Mouse (Mus musculus) retina, adult 2 months (tissue): ENCODE data around the gene Bphl.
"Not testable (repeated sequence)": the region's sequence is repeated elsewhere in the genome, so short reads cannot be mapped to it uniquely, and the experiment has no call there.

ENCODE experiments used
- DNase-seq: peaks from one replicate; pipeline ENCODE4 v3.0.0-alpha.2; 2012; ENCODE audit warnings: low read depth, low spot score

Bphl gene

DNA sequence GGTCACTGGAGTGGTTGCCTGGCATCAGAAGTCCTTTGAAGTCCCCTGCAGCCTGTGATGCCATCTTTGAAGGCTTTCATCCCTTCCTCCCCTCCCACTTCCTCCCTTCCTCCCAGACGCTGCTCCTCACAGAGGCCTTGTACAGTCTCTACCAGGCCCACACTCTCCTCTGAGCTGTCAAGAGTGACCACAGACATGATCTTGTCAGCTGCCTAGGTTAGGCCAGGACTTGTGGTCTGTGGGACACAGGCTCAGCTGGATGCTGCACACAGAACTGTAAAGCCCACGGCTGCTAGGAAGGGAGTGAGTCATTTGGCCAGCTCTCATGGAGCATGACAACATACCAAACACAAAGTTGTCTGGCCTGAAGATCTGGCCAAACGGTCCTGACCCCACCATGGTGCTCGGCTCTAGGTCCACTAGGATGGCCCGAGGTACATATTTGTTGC, 50.8 kb downstream of the Bphl start:
- not testable (repeated sequence) for DNase-seq

DNA sequence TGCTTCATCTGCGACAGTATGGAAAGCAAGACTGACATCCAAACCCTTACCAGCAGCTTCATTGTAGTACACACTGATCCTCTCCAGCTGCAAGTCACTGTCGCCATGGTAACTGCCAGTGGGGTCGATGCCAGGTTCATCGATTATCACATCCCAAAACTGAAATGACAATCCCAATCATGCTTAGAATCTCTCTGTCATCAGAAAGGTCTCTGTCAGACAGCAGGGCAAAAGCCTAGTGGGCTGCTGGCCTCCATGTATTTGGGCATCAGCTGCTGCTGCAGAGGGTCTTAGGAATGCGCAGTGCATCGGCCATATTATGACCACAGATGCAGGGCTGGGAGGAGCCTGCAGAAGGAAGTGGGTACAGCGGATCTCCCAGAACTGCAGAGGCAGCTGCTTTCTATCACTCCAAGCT, 51.5 kb downstream of the Bphl start:
- DNase-seq: no peak

DNA sequence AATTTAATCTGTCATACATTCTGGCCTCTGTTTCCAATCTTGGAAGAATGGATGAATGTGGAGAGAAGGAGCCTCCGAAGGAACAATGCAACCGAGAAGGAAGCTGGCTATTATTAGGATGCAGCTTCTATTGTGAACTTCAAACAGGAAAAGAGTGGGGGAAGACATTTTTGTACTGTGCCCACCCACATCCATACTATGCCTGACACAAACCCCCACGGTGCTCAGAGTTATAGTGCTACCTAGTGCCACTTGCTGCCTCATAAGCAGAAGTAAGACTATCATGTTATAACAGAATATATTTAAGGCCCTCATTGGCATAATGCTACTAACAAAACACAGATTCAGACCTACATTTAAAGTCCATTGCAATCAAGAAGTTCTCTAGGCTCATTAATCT, 52.0 kb downstream of the Bphl start:
- no peak for DNase-seq

GRCm38 (mm10) chr13:34095542-34096435, 58.4 kb downstream of the Bphl start:
- DNase-seq: no peak

GRCm38 (mm10) chr13:34096455-34096854, 59.1 kb downstream of the Bphl start:
- no peak for DNase-seq

- no peak for DNase-seq
Observed at GRCm38 (mm10) chr13:34097086-34097485, 59.7 kb downstream of the Bphl start.

- DNase-seq: no peak
Observed at GRCm38 (mm10) chr13:34100733-34101132, 63.3 kb downstream of the Bphl start.

GRCm38 (mm10) chr13:34101247-34101646, 63.9 kb downstream of the Bphl start:
- no peak for DNase-seq

DNA sequence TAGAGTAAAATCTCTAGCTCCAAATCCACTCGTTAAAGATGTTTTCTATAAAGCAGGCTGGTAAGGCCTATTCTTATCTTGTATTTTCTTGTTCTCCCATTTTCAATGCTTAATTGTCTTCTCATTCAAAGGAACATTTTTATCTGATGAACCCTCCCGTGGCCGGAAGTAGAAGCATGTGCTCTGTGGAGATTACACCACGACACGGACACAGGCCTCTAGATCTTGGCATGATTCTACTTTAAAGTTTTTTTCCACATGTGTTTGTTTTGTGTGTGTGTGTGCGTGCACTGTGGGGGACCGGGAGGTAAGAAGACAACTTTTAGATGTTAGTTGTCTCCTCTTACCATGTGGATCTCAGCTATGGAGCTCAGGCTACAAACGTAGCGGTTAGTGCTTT, 64.5 kb downstream of the Bphl start:
- no peak for DNase-seq

GRCm38 (mm10) chr13:34105364-34105763, 68.0 kb downstream of the Bphl start:
- no peak for DNase-seq

DNA sequence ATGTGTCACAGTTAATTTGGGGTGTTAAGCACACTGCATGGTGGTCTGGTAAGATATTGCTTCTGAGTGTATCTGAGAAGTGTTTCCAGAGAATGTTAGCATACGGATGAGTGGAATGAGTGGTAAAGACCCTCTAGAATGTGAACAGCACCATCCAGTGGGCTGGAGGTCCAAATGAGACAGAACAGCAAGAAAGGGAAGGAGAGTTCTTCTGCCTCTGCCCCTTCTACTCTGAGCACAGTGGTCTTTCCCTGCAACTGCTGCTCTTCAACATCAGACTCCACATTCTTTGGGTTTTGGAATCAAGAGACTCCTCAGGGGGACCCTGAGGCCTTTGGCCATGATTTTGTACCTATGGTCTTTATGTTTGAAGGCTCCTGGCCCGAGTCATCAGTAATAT, 68.9 kb downstream of the Bphl start:
- DNase-seq: no peak

DNA sequence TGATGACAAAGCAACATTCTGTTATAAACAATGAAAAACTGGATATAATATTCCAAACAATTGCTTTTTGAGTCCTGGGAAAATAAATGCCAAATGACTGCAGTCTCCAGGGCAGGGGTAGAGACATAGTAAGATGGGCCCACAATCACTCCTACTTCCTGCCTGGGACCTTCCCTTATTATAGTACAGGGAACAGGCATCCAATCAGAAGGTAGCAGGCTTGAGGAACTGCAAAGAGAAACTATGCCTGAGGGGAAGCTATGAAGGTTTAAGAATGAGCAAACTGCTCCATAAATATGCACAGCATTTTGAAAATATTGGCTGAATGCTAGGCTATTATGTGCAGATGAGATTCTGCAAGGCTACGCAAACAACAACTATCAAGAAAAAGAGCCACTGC, 69.6 kb downstream of the Bphl start:
- no peak for DNase-seq

- no peak for DNase-seq
Observed at GRCm38 (mm10) chr13:34109035-34109676, 71.8 kb downstream of the Bphl start.

DNA sequence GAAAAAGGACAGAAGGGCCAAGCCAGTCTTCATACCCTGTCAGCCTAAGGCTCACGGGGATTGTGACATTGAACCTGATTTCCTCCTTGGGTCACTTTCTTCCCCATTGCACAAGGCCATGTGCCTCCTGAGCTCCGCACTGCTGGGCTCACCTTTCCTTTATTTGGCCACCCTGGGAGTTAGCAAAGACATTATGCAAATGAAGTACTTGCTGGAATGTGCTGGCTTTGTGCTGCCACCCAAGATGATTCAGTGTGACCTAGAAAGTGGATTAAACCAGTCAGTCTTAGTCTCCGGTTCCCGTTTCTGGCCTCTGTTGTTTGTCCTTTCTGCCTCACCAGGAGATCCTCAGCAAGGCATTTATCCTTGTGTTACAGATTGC, 72.3 kb downstream of the Bphl start:
- DNase-seq: no peak

- no peak for DNase-seq
Observed at GRCm38 (mm10) chr13:34111019-34111418, 73.6 kb downstream of the Bphl start.

GRCm38 (mm10) chr13:34111878-34112277, 74.5 kb downstream of the Bphl start:
- DNase-seq: no peak

DNA sequence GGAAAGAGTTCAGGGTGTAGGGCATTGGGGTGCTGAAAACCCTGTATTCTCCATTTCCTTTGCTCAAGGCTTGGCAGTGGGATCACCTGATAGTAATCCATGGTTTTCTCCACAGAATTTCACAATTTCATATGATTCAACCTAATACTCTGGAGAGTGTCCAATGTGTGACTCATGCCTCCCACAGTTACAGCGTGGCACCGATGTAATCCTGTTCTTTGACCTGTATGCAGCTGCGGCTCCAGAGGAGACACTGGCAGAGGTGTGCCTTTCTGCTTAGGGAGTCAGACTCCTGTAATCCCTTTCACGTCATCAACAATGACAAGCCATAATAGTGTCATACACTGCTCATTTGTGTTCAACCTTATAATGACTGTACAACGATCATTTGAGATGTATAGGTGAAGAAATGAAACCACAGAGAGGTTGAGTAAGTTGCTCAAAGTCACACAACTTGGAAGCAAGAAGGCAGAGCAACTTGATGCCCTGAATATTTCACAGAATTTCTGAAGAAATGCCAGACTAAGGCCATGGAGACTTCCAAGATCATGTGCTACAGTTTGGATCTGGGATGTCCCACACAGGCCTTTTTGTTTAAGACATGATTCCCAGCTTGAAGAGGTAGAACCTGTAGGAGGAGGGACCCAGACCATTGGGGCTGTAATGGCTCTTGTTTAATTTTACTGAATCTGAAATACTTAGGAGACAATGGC, 75.1 kb downstream of the Bphl start:
- DNase-seq: no peak

GRCm38 (mm10) chr13:34113086-34113485, 75.7 kb downstream of the Bphl start:
- DNase-seq: no peak

GRCm38 (mm10) chr13:34114654-34115053, 77.3 kb downstream of the Bphl start:
- no peak for DNase-seq

GRCm38 (mm10) chr13:34116508-34116907, 79.1 kb downstream of the Bphl start:
- no peak for DNase-seq

DNA sequence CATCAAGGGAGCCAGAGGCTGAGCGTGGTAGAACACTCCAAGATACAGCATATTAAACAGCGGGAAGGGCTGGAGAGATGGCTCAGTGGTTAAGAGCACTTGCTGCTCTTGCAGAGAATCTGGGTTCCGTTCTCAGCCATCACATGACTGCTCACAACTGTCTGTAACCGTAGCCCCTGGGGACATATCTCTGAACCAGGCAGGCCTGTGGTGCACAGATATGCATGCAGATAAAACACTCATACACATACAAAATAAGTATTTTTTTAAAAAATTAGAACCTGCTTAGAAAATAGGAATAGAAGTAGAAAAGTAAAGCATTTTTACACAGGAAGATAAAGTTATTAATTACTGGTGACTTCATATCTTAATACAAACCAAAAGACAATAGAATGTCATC, 81.4 kb downstream of the Bphl start:
- no peak for DNase-seq

GRCm38 (mm10) chr13:34119406-34119805, 82.0 kb downstream of the Bphl start:
- DNase-seq: no peak
